Mouse (Mus musculus) G1E (cell line): Measurements from ENCODE around the gene Gabbr2.

Experiments
- CTCF ChIP-seq: IDR thresholded peaks from 2 replicates; pipeline ENCODE4 v1.5.1; 2012; ENCODE audit warnings: low read depth, low read length, inconsistent platforms, mixed read lengths
- GATA1 ChIP-seq: IDR thresholded peaks from 2 replicates; pipeline ENCODE4 v1.6.1; 2012; ENCODE audit warnings: borderline replicate concordance, low read length, inconsistent platforms, mixed read lengths

GRCm38 (mm10) chr4:46863721-46864120 is 128.0 kb downstream of the Gabbr2 start:
- TF ChIP-seq CTCF (no peak), GATA1 (no peak)
